Mouse (Mus musculus) heart, adult 2 months (tissue): Measurements from ENCODE around the gene Ppp2r3a.

Source experiments
- CTCF ChIP-seq: fragments of 200-600 bp; IDR thresholded peaks from 2 replicates; pipeline ENCODE4 v1.8.1; 2022; ENCODE audit warnings: antibody characterized with exemption, mild to moderate bottlenecking, moderate library complexity
- EP300 ChIP-seq: fragments of 200-500 bp; IDR thresholded peaks from 2 replicates; pipeline ENCODE4 v1.6.1; 2011; ENCODE audit warnings: low read depth, low read length, control low read depth; ENCODE audit not compliant: insufficient read depth
- POLR2A ChIP-seq: fragments of 200-500 bp; IDR thresholded peaks from 2 replicates; pipeline ENCODE4 v1.6.1; 2011; ENCODE audit warnings: mild to moderate bottlenecking, low read depth, low read length, control low read depth; ENCODE audit not compliant: insufficient read depth

DNA sequence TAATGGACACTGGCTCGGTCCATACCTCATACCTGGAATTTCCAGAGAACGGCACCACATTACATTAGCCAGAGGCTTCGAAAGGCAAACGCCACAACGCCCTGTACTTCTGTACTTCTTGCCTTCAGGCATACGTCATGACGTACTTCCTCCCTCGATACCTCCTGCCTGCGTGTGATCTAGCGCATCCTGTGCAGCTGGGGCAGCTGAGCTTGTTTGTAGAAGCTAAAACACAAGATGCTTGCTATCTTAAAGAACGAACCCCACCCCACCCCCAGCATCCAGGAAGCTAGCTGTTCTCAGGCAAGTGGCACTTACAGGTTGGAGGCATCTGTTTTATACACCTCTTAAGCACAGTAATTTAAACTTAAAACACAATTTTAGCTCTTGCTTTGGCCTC is 190.6 kb downstream of the Ppp2r3a start:
- TF ChIP-seq CTCF: no peak
- no peak for TF ChIP-seq POLR2A
- TF ChIP-seq EP300: no peak
